Mouse (Mus musculus) MEL (cell line): ENCODE measurements around the gene Ncmap.

Source experiments
- CTCF ChIP-seq, 3 experiments: IDR thresholded peaks in 2 of 3; conservative IDR thresholded peaks in 1 of 3; 2 replicates each; pipeline ENCODE4 v1.5.1; 2011 to 2012; ENCODE audit warnings: low read length in 3 of 3, low read depth in 2 of 3, mild to moderate bottlenecking in 2 of 3, improper control_type of control experiment in 1 of 3, inconsistent platforms in 1 of 3, mixed read lengths in 1 of 3, moderate library complexity in 1 of 3; ENCODE audit not compliant: control insufficient read depth in 1 of 3, insufficient read depth in 1 of 3, poor library complexity in 1 of 3, severe bottlenecking in 1 of 3
- EP300 ChIP-seq, 2 experiments: IDR thresholded peaks; 2 replicates each; pipeline ENCODE4 v1.6.1; 2011; ENCODE audit warnings: improper control_type of control experiment in 2 of 2, low read length in 2 of 2, low read depth in 1 of 2, mild to moderate bottlenecking in 1 of 2
- GATA1 ChIP-seq: IDR thresholded peaks from 2 replicates; pipeline ENCODE4 v1.6.1; 2011; ENCODE audit warnings: low read depth, low read length, improper control_type of control experiment
- HCFC1 ChIP-seq: IDR thresholded peaks from 2 replicates; pipeline ENCODE4 v1.6.1; 2012; ENCODE audit warnings: low read depth, mild to moderate bottlenecking, inconsistent platforms, low read length, improper control_type of control experiment, moderate library complexity
- KAT2A ChIP-seq: conservative IDR thresholded peaks from 2 replicates; pipeline ENCODE4 v1.6.1; 2012; ENCODE audit warnings: low read depth, low read length, improper control_type of control experiment, inconsistent platforms
- MAFK ChIP-seq: IDR thresholded peaks from 2 replicates; pipeline ENCODE4 v1.6.1; 2011; ENCODE audit warnings: low read depth, mild to moderate bottlenecking, low read length, improper control_type of control experiment, borderline replicate concordance
- NELFE ChIP-seq: IDR thresholded peaks from 2 replicates; pipeline ENCODE4 v1.6.1; 2011; ENCODE audit warnings: low read depth, low read length, improper control_type of control experiment
- NRF1 ChIP-seq: IDR thresholded peaks from 2 replicates; pipeline ENCODE4 v1.6.1; 2014; ENCODE audit warnings: low read depth, mild to moderate bottlenecking, inconsistent platforms, low read length, improper control_type of control experiment, moderate library complexity; ENCODE audit not compliant: poor library complexity, insufficient read depth, severe bottlenecking
- POLR2A ChIP-seq, 2 experiments: IDR thresholded peaks; 2 replicates each; pipeline ENCODE4 v1.6.1; 2011 to 2012; ENCODE audit warnings: low read length in 2 of 2, mild to moderate bottlenecking in 2 of 2, control low read depth in 1 of 2, improper control_type of control experiment in 1 of 2, low read depth in 1 of 2, moderate library complexity in 1 of 2; ENCODE audit not compliant: control insufficient read depth in 1 of 2, insufficient read depth in 1 of 2, poor library complexity in 1 of 2
- RCOR1 ChIP-seq: IDR thresholded peaks from 2 replicates; pipeline ENCODE4 v1.6.1; 2012; ENCODE audit warnings: low read depth, mild to moderate bottlenecking, inconsistent platforms, low read length, improper control_type of control experiment
- SIN3A ChIP-seq: IDR thresholded peaks from 2 replicates; pipeline ENCODE4 v1.6.1; 2012; ENCODE audit warnings: low read length, improper control_type of control experiment, inconsistent platforms
- TBP ChIP-seq: IDR thresholded peaks from 2 replicates; pipeline ENCODE4 v1.8.0; 2011; ENCODE audit warnings: low read depth, low read length, improper control_type of control experiment
- TCF12 ChIP-seq: IDR thresholded peaks from 2 replicates; pipeline ENCODE4 v1.6.1; 2014; ENCODE audit warnings: low read depth, mild to moderate bottlenecking, inconsistent platforms, low read length, improper control_type of control experiment, moderate library complexity
- ZC3H11A ChIP-seq: IDR thresholded peaks from 2 replicates; pipeline ENCODE4 v1.6.1; 2012; ENCODE audit warnings: low read depth, mild to moderate bottlenecking, inconsistent platforms, low read length, improper control_type of control experiment

GRCm38 (mm10) chr4:135420416-135420815, 22.4 kb upstream of the Ncmap start:
- no peak for TF ChIP-seq CTCF (IDR thresholded peaks at IDR 0.05 in 2 of 3, conservative IDR thresholded peaks at IDR 0.05 in 1 of 3; ENCODE audit: control insufficient read depth in 1 of 3, insufficient read depth in 1 of 3, low read depth in 2 of 3, low read length in 3 of 3, poor library complexity in 1 of 3, severe bottlenecking in 1 of 3)
- TF ChIP-seq EP300 (IDR thresholded peaks at IDR 0.05; ENCODE audit: low read depth in 1 of 2, low read length in 2 of 2) = no peak
- TF ChIP-seq KAT2A = no peak
- no peak for TF ChIP-seq NRF1
- TF ChIP-seq GATA1 = no peak
- no peak for TF ChIP-seq TBP
- no peak for TF ChIP-seq MAFK
- TF ChIP-seq SIN3A = no peak
- no peak for TF ChIP-seq NELFE
- no peak for TF ChIP-seq TCF12
- TF ChIP-seq RCOR1 = no peak
- no peak for TF ChIP-seq ZC3H11A
- no peak for TF ChIP-seq POLR2A (IDR thresholded peaks at IDR 0.05; ENCODE audit: control insufficient read depth in 1 of 2, insufficient read depth in 1 of 2, low read depth in 1 of 2, low read length in 2 of 2, poor library complexity in 1 of 2)
- no peak for TF ChIP-seq HCFC1
